Mouse (Mus musculus): ENCODE results near the gene Ankrd2.

Ankrd2 gene

DNA sequence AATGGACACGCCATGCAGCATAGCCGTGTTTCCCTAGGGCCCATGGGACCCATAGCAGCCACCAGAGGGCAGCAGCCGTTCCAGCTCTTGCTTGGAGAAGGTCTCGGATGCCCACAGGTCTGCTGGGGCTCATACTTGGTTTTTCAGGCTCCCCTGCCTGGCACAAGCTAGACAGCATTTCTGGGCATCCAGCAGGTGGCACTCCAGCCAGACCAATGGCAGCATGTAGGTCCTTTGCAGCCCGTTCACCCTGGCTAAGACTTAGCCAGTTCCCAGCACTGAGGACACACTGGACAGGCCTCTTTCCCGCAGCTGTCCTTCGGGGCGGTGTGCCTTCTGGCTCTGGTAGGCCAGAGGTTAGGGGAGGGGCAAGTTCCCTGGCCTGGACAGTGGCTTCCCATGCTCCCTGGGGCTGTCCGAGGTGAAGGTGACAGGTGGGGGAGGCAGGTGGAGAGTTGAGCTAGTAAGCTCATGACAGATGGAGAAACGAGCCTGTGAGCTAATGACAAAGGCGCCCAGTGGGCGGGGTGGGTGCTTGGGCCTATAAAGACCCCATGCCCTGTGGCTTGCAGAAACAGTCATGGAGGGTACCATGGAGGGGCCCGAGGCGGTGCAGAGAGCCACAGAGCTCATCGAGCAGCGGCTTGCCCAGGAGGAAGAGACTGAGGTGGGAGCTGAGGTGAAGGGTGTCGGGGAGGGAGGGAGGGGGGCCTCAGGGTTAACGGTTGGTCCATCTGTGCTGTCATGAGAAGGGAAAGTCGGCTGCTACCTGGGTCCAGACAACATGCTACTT is at the start of gene Ankrd2:
Gene Ankrd2, plus strand, starts transcription at position 545 of the 793 bp plus-strand sequence.
- DNase-seq = peak; percentile 96

GRCm38 (mm10) chr19:41987206-41987605 is 48.6 kb upstream of the Ankrd2 start:
- DNase-seq = no peak

DNA sequence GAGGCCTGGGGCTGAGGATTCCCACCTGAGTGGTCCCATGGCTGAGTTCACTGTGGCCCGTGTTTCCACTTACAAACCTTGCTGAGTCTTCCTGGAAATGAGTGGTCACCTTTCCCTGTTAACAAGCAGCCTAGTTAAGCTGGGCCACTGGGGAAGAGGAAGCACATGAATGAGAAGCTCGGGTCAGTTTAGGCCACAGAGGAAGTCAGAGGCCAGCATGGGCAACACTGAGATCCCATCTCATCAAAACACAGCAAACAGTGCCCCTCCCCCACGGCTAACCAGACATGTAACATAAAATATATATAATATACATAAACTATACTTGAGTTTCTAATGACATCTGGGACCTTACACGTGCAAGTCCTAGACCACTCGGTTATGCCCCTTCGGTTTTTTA is 46.0 kb upstream of the Ankrd2 start:
- no peak for DNase-seq

- DNase-seq = no peak
Measured at GRCm38 (mm10) chr19:41991926-41992477, 43.8 kb upstream of the Ankrd2 start.

DNA sequence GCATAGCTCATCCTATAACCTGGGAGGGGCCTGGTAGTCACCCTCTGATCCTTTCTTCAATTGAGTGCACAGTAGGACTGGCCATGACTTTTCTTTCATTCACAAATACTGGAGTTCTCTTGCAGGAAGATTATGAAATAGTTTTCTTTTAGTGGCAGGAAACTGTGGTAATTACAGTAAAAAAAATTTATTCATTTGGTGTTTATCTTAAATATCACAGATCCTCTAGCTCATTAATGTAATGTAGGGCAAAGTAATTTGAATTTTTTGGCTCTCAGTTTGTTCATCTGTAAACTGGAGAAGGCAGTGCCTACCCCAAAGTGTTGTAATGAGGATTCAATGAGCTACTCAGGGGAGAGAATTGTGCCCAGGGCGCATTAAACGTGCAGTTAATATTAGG is 42.8 kb upstream of the Ankrd2 start:
- no peak for DNase-seq

GRCm38 (mm10) chr19:41993484-41993883 is 42.3 kb upstream of the Ankrd2 start:
- DNase-seq = peak; percentile 92

DNA sequence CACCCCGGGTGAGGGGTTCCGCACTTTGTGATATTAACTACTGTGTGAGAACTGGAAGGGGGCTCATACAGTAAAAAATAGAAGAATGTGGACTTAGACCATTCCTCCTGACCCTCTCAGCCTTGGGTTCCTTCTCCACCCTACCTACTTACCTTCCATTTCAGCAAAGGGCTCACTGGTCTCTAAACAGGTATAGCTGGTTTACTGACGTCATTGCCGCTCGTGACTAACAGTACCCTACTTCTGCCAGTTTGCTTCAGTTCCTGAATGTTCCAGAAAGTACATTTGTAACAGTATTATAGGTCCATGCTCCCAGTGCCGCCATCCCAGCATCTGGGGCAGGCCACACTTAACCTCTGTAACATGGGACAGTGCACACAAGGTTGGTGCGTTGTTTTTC is 41.8 kb upstream of the Ankrd2 start:
- no peak for DNase-seq

DNA sequence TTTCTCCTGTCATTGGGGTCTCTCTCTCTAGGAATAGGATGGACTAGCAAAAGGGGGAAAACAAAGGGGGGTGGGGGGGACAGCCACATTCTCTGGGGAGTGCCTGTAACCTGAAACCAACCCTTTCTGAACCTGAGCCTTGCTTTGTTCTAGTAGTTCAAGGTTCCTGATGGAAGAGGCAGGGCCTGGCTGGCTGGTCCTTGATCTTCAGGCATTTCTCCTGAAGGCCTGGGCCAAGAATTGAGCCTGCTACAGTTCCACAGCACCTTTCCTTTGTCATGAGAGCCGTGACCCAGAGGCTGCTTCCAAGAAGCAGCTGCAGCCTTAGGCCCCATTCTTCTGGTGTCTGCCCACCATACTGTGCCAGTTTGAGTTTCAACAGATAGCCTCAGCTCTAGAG is 40.3 kb upstream of the Ankrd2 start:
- no peak for DNase-seq

DNA sequence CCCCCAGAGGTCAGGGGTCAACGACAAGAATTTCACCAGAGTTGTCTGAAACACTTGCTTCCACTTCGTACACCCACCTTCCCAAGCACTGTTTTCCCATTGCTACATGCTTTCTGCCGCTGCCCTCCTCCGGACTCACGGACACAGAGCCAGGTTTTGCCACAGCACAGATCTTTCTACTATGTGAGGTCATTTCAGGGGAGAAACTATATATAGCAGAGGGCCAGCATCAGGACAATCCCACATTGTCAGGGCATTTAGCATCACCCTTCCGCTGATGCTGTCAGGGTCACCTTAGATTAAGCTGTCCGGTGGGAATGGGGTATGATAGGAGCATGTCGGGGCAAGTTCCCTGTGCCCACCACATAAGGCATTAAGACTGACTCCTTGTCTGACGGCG is 38.7 kb upstream of the Ankrd2 start:
- DNase-seq = no peak

- no peak for DNase-seq
Measured at GRCm38 (mm10) chr19:41998770-41999548, 36.8 kb upstream of the Ankrd2 start.

DNA sequence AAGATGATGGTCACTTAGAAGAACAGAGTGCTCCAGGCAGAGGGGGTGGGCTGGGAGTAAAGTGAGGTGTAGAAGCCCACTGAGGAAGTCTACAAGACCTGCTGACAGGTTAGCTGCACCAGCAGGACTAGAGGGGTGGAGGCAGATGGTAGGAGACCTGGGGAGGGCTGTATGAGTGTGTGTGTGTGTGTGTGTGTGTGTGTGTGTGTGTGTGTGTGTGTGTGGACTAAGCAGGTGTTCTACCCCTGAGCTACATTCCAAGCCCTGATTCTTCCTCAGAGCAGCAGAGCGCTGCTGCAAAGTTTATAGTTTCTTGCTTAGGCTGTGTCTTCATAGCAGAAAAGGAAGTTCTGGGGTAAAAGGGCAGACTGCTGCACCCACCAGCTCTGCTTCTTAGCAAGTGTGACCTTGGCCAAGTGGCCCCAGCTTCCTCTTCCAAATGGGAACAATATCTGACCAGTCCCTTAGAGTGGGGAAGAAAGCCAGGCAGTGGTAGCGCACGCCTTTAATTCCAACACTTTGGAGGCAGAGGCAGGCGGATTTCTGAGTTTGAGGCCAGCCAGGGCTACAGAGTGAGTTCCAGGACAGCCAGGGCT is 36.0 kb upstream of the Ankrd2 start:
- DNase-seq = no peak

DNA sequence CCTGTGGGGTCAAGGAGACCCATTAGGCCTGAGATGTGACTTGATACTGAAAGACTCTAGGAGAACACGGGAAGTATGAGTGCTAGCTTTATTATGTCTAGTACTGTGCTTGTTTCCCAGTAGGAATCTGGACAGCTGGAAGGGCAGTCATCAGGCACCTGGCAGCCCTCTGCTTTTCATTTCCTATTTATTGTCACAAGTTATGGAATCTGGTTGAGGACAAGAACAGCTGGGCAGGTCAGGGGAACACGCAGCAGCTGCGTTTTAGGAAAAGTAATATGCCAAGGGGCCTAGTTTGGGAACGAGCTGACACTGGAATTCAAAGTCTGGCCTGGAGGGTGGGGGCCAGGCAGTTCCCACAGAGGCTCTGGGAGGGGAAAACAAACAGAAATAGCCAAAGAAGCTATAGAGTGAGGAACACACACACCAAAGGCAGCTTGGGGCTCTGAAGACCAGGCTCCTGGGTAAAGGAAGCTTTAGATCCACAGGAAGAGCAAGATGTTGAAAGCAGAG is 35.3 kb upstream of the Ankrd2 start:
- no peak for DNase-seq

DNA sequence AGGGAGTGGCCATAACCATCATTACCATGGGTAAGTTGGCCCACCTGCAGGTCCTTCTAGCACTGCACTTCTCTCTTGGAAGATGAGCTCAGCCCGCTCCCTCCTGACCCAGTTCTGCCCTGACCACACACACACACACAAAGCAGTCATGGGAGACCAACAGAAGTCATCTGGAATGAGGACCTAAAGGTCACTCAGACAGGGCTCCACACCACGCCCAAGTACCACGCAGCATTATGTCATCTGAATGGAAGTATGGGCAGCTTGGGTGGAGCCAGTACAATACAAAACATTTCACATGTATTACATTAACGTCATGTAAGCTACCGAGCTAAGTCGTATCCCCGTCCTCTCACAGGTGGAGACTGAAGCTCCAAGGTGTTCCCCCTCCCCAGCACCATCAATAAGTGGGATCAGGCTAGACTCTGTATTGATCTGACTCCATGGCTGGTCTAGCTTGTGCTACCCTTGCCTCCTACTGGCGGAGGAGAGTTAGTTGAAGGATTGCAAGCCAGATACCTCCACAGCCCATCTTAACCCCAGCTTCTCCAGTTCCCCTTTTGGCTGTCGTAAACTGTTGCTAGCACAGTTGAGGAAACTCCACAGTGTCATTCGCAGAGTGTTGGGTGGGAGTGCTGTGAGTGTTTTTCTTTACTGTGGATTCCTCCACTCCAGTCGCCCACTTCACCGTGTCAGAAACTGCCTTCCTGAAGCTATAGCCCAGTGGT is 34.4 kb upstream of the Ankrd2 start:
- no peak for DNase-seq

- no peak for DNase-seq
Measured at GRCm38 (mm10) chr19:42004258-42004657, 31.5 kb upstream of the Ankrd2 start.

GRCm38 (mm10) chr19:42005616-42006015 is 30.2 kb upstream of the Ankrd2 start:
- DNase-seq = no peak

DNA sequence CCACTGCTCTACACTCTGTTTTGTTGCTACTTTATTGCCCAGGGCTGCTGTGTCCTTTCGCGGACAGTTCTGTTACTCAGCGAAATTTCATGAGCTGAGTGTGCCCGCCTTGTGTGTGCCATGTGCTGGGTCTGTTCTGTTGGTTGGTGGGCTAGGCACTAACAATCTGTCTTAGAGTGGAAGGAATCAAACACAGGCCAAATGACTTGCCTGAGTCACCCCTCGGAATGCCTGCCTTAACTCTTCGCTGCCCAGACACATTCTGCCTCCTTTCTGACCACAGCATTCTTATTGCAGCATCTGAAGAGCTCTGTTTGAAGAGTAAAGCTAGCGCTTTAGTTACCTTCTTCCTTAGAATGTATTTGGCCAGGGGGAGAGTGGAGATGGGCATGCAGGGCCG is 29.2 kb upstream of the Ankrd2 start:
- DNase-seq = no peak

DNA sequence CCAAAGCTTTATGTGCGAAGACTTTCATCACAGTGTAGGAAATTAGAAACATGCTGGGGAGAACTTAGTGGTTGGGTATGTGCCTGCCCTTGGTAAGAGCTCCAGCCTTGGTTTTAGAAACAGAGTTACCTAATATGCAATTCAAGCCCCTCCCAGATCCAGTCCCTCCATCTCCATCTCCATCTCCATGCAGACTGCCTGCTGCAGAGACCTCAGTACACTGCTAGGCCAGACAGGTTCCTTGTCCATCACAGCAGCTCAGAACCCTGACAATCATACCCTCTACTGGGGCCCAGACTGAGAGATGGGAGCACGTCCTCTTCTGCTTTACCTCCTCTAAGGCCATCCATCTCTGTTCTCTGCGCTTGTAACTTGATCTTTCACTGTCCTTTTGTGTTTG is 27.2 kb upstream of the Ankrd2 start:
- DNase-seq = no peak

DNA sequence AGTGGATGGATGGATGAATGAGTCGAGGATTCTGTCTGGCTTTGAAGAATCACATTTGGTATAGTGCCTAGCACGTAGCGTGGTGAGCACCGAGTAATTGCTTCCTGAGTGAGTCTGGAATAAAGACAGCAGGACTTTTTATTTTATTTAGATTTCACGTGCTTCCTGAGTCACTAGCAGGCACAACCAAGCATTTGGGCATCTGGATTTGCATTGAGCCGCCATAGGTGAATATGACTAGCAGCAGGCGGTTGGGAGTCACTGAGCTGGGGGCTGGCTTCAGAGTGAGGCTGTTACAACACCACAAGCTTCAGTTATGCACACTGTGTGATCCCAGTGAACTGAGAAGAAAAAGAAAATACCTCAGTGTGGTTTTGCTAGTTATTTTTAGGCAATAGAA is 26.7 kb upstream of the Ankrd2 start:
- no peak for DNase-seq

- no peak for DNase-seq
Measured at GRCm38 (mm10) chr19:42010436-42010835, 25.4 kb upstream of the Ankrd2 start.

DNA sequence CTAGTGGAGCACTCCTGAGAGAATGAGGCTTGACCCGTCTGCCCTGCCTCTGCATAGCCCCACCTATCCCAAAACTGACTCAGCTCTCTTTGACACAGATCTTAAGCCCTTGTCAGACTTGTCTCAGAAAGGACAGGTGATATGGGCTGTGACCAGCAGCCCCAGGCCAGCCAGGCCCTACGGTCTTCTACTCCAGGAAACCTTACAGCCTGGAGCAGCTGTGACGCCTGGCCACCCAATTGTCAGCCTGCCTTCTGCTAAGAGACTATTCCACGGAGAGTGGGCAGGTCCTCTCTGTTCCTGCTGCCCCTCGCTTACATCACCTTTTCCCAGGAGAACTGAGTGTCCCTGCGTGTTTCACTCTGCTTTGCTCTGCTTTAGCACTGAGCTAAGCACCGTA is 24.7 kb upstream of the Ankrd2 start:
- no peak for DNase-seq

DNA sequence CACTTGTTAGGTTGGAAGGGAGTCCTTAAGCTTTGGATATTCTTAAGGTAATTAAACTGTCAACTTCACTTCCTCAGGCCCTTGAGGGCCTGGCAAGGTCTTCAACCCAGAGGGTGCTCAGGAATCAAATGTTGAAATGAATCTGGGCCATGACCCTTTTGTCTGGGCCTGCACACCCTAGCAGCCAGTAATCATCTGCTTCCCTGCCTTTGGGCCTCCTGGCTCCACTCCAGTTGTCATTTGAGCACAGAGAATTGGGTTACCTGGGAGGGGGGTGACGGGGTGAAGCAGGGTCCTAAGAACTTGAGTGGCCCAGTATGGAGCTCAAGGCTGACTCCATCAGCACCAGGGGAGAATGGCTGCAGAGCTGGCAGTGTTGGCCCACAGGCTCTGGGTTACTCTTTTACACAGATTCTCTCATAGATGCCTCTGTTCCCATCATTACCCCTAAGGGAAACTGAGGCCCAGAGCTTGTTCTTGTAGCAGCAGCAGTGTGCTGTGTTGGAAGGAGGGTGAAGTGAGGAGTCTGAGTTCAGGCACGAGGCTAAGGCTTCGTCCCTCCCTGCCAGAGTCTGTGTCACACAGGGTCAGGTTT is 21.5 kb upstream of the Ankrd2 start:
- DNase-seq = no peak

DNA sequence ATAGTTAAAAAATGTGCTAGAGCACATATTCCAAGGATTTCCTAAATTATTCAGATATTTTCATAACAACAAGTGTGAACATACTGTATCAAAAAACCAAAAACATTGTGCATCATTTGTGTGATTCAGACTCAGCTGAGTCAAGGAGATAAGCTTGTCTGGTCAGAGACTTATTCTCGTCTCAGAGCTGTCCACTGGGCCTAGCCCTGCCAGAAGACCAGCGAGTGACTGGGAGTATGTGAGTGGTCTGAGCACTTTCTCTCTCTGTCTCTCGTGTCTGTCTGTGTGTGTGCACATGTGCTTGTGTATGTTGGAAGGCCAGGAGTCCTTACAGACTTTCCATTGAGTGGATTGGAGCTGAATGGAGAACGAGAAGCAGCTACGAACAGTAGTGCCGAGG is 20.8 kb upstream of the Ankrd2 start:
- DNase-seq = no peak

Measured in kidney, adult 9 months (tissue).